Mouse (Mus musculus) heart, postnatal 25 days (tissue): Measurements from ENCODE around the gene Cers6. TPM values are rescaled to one million over a fixed set of nuclear protein-coding genes. Genes with fewer than 3 reads are reported as not detected.

Source experiments
- DNase-seq: peaks from one replicate; pipeline ENCODE4 v3.0.0; 2022; ENCODE audit warnings: low spot score
- intact Hi-C: fragments of 180-260 bp; cut with DNase I; formaldehyde crosslinking; loops from one replicate; pipeline ENCODE4 v1.15.1; 2025
- total RNA-seq, 2 experiments: library from RNA; stranded (reverse); gene quantifications; 2 replicates each; pipeline ENCODE4 v1.2.3; 2021

The Cers6 gene
- total RNA-seq, 2 experiments from 2014 or later, result 8.8 to 9.6 TPM

DNA sequence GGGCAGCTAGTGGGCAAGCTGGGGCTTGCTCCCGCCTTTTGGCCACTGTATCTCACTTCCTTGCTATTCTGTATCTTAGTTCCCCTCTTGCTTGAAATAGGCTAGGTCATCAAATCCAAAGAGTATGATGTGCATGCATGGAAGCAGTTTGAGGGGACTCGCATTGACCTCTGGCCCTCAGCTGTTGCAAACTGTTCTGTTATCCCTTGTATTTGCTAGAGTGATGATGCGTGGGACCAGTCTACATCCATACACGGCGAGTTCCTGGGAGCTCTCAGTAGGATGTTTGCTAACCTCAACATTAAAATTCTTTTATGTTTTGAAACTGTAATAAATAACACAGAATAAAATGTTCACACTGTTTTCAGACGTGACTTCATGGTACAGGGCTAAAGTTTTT is 13.3 kb downstream of the Cers6 start:
- intact Hi-C loops, result no loop called here
- DNase-seq, result no peak

DNA sequence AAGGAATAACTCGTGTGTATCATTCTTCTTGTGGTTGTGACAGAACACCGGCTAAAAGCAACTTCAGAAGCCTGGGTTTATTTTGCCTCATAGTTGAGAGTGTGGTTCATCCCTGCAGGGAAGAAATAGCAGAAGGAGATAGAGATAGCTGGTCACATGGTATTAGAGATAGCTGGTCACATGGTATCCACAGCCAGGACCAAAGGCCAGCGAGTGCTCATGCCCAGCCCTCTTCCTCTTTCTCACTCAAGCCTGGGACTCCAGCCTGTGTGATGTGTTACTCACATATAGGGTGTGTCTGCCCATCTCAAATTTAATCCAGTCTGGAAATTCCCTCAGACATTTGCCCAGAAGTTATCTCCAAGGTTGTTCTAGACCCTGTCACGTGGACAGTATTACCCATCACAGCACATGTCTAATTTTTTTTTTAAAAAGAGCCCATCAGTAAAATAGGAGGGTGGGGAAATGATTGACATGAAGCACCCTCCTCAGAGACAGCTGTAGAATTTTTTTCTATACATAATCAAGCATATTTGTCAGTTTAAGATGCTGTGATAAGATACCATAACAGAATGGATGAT is 17.9 kb downstream of the Cers6 start:
- intact Hi-C loops, result no loop called here
- no peak for DNase-seq

DNA sequence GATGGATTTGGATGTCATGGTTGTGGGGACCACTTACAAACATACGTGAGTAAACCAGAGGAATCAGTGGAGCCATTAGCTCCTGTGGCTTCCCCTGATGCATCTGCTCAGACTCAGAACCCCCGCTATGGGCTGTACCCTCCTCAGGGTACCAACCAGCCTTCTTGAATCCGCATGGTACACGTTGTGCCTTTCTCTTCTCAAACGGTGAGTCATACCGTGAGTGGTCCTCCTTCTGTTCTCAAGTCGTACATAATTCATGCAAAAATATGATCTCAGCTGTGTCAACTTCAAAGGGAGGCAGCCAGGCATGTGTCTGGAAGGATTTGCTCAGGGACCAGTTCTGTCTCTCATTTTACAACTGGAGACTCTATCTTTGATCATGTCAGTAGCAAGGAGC is 23.3 kb downstream of the Cers6 start:
- intact Hi-C loops, result no loop called here
- DNase-seq, result no peak

DNA sequence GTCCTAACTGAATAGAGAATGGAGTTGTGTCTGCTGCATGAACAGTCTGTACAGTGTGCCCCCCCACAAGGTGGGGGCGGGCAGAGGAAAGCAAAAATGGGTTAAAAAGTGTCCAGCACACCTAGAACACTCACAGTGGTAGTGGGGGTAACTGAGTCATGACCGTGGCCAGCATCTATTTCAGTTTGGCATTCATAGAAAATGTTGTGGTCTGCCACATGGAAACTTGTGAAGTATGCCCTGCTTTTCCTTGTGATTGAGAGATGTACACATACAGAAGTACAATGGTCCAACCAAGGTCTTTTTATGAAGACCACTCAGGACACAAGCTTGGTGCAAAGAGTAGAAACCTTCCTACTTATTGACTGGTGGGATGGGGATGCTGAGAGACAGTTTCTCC is 24.0 kb downstream of the Cers6 start:
- intact Hi-C loops, result no loop called here
- no peak for DNase-seq

DNA sequence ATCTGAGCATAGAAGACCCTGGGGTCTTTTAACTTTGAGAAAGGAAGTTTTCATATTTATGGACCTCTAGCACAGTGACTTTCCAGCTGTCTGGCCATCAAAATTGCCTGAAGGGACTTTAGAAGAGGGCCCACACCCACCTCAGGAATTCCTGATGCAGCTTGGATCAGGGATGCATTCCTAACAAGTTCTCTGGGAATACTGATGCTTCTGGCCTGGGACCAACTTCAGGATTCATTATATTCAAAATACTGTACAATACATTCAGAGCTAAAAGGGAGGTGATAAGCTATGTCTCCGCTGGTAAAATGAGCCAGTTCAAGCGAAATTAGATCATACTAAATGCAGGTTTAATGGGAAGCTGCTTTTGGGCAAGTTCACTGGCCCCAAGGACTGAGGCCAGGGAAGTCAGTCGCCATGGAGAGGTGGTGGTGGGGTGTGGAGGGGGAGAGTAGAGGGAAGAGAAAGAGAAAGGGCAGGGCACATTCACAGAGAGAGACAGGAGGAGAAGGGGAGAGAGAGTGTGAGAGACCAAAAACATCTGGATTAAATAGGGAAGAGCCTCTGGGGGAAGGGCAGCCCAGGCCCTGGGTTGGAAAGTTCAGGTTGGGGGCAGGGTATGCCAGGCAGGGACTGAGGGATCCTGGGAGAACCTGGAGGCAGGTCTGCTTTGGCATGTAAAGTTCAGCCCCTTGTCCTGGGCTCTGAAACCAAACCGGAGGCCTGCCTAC is 24.7 kb downstream of the Cers6 start:
- intact Hi-C loops, result no loop called here
- DNase-seq, result no peak

DNA sequence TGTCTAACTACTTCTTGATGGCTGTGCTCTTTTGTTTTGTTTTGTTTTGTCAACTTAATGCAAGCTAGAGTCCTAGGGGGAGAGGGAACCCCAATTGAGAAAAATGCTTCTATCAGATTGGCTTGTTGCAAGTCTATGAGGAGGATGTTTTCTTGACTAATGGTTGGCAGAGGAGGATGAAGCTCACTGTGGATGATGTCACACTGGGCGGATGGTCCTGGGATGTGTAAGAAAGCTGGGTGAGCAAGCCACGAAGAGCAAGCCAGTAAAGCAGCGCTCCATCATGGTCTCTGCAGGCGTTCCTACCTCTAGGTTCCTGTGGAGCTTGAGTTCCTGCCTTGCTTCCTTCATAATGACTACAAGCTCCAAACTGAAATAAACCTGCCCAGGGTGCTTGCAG is 25.4 kb downstream of the Cers6 start:
- no peak for DNase-seq
- intact Hi-C loops, result no loop called here

DNA sequence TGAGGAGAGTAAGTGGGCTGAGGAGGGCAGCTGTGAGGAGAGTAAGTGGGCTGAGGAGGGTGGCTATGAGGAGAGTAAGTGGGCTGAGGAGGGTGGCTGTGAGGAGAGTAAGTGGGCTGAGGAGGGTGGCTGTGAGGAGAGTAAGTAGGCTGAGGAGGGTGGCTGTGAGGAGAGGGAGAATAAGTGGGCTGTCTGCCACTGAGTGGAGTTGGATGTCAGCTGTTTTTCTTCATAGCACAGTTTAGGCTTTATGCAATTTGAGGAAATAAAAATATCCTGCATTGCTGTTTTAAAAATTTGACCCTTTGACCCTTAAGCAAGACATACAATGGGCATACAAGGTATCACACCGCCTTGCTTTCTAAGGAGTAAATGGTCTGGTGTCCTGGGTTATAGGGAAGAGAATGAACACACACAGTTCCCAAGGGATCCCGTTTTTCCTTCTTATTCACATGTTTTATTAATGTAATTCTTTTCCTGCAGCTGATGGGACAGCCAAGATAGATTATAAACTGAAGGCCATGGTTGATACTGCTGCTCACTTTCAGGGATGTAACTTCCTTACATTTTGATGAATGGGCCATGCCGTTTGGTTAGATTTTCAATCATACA is 27.0 kb downstream of the Cers6 start:
- no peak for DNase-seq
- intact Hi-C loops, result no loop called here

DNA sequence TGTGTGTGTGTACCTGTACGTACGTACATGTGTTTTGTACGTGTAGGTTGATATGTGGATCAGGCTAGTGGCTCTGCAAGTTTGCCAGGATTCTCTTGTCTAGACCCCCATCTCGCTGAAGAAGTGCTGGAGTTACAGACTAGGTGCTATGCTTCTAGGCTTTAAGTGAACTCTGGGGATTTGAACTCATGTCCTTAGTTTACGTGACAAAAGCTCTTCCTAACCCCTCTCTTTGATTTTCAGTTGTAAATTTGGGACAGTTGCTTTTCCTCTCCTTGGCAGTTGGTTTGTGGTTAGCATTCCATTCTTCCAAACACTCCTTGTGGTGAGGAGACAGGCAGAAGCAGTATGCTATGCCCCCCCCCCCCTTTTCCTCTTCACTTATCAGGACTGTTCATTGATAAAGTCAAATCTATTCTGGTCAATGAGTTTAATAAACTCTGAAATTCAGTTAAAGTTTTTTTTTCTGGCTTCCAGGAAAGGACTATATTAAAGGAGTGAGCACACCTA is 28.5 kb downstream of the Cers6 start:
- intact Hi-C loops, result no loop called here
- no peak for DNase-seq

DNA sequence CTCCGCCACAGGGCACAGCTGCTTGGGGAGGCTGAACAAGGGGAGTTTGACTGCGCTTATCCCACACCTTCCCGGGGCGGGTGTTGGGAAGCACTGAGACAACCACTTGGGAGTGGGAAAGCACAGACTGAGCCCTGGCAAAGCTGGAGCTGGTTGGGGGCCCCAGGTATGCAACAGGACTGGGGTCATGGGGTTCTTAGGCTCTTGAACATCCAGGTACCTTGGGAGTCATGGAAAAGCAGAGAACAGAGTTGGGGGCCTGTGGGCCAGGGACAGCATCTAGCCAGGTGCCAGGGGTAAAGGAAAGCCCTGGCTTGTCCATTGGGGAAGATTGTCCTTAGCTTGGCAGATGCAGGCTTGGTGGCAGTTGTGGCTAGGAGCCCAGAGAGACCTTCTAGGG is 31.2 kb downstream of the Cers6 start:
- no peak for DNase-seq
- intact Hi-C loops, result no loop called here

DNA sequence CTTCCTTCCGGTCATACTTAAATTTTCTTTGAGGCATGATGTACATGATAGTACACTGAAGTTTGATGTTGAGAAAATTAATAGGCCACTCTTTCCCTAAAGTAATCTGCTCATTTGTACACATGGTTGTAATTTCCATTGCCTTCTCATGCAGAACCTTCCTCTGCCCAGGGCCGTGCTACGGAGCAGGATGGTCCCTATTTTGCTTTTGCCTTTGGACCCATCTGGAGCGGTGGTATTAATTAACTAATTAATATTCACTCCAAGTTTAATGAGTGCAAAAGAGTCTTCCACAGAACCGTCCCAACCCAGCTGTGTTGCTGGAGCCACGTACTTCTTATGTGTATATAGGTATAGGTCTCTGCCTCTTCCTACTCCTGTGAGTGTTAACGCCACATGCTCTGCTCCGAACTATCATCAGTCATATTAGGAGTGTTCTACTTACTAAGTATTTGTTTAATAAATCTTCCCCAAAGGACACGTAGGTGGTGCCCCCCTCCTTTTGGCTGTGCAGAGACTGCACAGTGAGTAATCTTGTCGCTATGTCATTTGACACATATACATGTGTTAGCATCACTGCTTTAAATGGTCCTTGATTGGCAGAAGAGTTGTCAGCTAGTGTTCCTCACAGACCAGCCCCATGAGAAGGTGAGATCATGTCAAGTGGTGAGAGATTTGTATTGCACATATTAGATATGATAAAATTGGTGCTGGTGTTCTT is 34.0 kb downstream of the Cers6 start:
- DNase-seq, result no peak
- intact Hi-C loops, result no loop called here

DNA sequence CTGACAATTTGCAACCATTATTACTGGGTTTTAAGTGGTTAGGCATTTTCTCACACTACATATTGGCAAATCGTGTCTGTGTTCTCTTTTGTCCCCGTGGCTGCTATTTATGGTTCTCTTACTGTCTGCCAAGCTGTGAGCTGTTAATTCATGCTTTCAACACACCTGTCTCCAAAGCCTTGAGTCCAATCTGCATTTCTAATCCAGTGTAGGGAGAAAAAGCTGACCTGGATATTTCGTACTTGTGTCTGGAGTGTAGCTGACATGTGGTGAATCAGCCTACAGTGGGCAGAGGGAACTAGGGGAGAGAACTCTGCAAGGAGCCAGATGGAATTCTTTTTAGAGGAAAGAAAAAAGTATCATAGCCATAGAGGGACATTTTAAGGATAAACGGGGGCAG is 35.0 kb downstream of the Cers6 start:
- intact Hi-C loops, result no loop called here
- no peak for DNase-seq

DNA sequence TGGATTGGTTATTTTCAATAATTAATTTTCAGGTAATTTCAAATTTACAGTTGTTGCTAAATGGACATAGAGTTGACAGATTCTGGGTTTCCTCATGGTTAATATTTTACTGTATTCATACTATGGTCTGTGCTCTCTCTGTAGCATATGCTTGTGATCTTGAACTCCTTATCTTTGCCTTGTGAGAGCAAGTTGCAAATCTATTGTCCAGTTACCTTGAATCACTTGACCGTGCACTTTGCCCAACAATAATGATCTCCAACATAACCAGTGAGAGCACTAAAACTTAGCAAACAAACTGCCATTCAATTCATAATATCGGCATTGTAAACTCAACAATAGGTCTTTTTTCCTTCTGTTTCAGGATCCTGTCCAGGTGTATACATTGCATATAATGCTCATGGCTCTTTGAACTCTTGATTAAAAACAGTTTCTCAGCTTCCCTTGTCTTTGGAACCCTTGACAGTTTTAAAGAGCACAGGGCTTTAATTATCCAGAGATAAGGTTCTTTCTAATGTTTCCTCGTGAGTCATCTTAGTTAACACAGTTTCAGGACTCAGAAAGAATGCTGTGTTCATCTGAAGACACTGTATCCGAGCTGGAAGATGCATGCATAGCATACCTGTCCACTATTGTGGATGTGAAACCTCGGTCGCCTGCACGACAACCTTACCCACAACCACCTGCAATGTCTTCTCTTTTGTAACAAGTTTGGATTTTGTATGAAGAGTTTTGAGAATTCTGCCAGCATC is 38.7 kb downstream of the Cers6 start:
- intact Hi-C loops, result no loop called here
- no peak for DNase-seq

DNA sequence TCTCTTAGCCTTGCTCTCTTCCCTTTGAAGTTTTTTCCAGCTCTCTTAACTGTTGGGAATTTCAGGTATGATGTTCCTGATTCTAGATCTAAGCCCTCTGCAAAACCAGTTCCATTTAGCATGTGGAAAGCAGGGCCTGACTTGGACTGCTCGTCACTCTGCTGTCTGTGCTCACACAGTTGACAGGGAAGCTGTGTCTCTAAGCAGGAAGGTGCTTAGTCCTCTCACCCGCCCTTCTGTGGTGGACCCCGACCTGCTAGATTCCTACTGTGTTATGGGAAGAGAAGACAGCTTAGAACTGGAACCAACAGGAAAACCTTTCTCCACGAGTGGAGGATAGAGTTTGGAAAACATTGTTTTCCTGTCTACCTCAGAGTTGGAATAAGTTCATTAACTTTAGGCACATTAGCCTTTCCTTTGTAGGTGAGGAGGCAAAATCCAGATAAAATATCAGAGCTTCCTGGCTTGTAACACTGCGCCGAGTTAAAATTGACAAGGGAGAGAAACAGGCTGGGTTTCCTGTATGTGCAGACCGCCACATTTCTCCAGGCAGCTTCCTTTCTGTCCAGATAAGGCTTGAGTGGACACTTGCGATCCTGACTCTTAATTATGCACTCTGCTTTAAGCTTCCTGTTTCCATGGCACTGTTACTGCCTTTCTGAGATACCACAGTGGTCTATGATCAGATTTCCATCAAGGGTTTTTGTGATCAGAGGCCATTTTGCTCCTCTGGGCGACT is 39.6 kb downstream of the Cers6 start:
- DNase-seq, result no peak
- intact Hi-C loops, result no loop called here

DNA sequence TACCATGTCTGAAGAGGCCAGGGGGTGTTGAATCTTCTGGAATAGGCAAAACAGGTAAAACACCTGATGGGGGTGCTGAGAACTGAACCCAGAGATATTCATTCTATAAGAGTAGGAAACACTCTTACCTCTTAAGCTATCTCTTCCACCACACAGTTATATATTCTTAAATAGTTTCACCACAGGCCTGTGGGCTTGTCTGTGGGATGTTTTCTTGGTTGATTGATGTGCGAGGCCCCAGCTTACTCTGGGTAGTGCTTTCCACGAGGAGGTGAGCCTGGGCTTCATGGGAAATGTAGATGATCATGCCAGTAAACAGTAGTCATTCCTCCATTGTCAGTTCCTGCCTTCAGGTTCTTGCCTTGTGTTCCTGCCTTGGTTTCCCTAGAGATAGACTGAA is 40.5 kb downstream of the Cers6 start:
- intact Hi-C loops, result no loop called here

DNA sequence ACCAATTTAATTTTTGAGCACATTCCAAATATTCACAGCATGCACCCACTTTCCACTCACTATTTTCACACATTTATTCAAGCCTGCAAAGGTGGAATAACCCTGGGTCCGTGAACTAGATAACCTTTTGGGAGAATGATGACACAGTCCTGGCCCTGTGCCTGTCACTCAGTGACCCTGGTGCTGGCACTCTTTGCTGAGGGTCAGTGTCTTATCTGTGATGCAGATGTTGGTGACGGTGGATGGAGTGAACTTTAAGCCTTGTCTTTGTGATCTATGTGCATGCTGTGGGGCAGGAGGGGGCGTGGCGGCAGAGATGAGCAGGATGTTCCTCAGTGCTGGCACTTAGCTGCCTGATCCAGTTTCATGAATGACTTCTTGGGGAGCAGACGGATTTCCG is 41.3 kb downstream of the Cers6 start:
- intact Hi-C loops, result no loop called here
- DNase-seq, result no peak

More for the DNA sequence above, 40.5 kb downstream of the Cers6 start:
- DNase-seq, result no peak

DNA sequence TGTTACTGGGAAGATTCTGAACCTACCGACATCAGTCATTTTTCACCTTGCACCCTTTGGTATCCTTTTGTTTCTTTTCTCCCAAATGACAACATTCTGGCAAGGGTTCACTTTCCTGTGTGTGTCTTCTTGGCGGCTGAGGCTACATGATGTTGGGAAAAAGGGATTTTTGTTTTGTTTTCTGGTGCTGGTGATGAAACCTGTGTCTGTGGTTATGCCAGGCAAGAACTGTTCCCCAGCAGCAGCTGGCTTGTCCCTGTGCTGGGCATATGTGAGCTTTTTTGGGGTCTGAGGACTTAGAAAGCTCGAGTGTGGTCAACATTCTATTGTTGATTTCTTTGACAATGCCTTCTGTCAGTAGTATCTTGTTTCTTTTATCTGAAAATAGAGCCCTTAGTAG is 45.7 kb downstream of the Cers6 start:
- DNase-seq, result no peak
- intact Hi-C loops, result no loop called here

DNA sequence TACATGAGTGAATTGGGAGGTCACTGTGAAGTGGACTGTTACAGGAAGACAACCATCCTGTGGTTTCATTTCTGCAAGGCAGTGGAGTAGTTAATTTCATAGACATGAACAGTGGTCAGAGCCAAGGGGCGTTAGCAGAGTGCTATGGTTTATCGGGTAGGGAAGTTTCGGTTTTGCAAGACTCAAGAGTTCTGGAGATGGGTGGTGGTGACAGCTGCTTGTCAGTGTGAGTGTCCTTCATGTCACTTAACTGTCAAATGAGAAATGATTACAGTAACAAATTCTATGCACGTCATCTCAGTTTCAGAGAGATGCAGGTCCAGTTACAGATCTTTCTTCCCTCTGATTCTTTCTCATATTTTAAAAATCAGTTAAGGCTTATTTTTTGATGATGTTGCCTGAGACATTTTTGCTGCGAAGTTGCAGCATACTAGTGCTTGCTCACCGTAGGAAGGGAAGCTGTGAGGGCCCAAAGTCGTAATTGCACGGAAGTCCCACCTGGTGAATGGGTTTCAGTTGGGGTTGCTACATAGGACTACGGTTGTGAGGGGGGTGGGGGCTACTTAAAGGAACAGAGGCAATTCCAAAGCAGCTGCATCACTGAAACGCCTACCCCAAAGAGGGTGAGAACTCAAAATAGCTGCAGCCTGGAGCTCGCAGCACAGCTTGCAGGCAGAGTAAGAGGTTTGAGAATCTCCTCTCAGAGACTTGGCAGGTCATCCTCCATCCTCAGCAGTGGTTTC is 46.7 kb downstream of the Cers6 start:
- intact Hi-C loops, result no loop called here

DNA sequence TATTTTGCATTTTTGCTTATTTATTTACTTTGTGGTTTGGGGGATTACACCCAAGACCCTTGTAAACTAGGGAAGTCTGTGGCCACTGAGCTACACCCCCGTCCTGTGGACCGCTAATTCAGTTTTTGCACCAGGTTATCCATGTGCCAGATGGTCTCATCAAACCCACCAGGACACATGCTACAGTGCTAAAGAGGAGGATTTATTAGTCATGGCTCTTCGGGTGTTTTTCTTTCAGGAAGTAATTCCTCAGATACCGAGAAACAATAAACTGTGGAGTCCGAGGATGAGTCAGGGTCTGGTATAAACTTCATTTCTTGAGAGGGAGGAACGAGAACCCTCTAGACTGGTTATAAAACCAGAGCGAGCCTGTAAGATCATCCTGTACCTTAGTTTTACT is 49.5 kb downstream of the Cers6 start:
- DNase-seq, result no peak
- intact Hi-C loops, result no loop called here

More for the DNA sequence above, 46.7 kb downstream of the Cers6 start:
- no peak for DNase-seq
